Mouse (Mus musculus) spleen, postnatal 10 days (tissue): ENCODE data around the gene Castor2.

ENCODE experiments used
- DNase-seq, 2 experiments: peaks; one replicate each; pipeline ENCODE4 v3.0.0; 2021 to 2022; ENCODE audit warnings: low spot score in 2 of 2

The Castor2 gene

DNA sequence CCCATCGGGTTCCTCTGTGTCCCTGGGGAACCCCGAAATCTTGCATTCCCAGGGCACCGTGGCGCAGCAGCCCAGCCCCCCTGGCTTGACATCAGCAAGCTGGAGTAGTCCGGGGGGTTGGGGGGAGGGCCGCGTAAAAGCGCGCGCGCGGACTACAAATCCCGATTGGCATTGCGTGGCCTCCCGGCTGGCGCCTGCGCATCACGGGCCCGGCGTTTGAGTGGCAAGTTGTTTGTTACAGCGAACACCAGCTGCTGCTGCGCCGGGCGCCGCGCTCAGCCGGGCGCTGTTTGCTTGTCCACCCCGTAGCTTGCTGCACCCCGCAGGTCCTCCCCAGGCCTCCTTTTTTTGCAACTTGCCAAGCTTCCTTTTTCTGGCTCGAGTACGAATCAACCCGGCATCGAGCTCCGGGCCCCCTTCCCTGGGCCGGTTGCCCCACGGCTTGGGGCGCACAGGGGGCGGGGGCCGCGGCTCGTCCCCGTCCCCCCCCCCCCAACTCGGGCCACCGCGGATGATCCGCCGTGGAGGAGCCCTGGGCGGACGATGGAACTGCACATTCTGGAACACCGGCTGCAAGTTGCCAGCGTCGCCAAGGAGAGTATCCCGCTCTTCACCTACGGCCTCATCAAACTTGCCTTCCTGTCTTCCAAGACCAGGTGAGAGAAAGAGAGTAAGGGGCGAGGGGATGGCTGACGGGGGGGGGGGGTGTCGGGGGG, at the start of gene Castor2:
Gene Castor2 (plus strand): TSS at position 216 of the 716 bp plus-strand sequence.
- DNase-seq, result peak; percentile 46 to 85

DNA sequence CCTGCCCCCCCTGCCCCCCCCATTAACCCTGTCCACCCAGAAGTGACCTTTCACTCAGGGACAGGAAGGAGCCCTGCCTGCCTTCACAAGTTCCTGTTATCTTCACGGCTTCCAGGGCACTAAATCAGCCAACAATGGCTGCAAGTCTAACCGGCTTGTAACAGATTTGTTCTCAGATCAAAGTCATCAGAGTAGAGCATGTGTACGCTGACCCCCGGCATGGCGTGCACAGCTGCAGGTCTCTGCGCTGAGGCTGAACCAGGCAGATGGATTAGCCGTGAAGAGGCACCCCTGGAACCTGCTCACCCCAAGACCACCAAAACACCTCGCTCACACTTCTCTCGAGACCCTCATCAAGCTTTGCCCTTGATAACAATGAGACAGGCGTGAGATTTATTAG, 48.8 kb upstream of the Castor2 start:
- DNase-seq, result no peak

DNA sequence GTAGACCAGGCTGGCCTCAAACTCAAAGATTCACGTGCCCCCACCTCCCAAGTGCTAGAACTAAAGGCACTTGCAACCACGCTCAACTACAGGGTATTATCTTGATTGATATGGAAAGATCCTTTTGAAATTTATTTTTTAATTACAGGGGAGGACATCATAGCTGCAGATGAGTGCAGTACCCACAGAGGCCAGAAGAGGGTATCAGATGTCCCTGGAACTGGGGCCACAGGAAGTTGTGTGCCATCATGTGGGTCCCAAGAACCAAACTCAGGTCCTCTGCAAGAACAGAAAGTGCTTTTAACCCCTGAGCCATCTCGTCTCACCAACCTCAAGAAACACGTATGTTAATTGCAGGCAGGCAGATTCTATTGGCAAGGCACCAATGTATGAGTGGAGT, 46.9 kb upstream of the Castor2 start:
- DNase-seq, result no peak

DNA sequence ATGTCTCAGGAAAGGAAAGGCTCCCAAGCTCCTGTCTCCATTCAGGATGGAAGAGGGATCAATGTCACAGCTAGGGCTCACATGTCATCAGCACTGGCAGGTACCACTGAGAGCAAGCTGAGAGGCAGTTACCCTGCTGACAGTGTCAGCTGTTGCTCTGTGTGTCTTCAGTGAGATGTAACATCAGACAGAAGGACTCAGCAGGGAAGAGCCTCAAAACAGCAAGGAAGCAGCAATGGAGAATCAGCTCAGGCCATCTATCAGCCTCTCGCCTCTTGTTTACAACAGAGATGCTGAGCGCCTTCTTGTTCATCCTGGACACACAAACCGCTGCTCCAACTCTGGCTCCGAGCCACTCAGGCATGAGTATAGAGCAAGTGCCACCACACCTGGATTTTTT, 45.0 kb upstream of the Castor2 start:
- no peak for DNase-seq

DNA sequence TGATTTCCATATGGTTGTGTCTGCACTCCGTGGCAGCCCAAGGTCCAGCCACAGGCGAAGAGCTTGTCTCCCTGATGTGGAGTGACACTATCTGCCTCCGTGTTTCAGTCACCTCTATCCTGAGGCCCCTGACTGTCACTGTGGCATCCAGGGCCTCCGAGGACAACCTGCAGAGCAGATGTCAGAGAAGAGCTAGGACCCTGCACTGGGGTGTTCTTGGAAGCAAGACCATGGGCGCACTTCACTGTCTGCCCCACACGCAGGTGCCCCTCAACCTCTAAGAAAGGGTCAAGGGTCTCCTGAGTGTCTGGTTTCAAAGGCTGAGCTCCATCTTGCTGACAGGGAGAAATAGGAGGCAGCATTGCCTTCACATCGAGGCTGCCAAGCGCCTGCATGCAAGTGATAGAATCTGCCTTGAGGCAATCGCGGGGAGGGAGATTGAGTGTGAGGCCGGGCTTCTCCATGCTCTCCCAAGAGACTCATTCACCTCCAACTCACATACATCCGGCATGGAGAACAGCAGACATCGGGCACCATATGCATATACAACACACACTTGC, 40.6 kb upstream of the Castor2 start:
- DNase-seq, result no peak

DNA sequence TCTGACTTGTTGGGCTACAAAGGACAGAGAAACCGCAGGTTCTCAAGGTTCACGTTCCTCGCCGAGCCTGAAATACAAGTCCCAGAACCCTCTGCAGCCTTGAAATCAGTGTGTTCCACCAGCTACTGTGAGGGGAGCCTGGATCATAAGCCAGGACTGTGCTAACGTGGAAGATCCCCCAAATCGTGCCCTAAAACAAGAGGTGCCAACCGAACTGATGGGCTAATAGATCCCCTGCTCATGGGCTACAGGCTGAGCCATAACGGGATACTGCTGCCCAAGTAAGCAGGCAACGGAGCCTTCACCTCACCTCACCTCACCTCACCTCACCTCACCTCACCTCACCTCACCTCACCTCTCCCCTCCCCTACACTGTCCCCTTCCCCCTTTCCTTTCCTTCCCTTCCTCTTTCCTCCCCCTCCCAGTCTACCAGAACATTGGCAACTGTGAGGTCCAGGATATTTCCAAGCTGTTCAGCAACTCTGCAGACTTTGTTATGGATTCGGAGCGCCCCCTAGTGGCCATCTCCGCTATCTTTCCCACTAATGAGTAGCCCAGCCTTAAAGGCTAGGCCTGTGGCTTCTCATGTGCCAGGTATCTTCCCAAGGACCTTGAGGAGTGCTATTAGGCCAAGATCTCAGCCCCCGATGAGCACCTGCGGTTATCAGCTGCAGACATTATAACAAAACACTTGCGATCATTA, 36.0 kb upstream of the Castor2 start:
- DNase-seq, result peak; percentile 18 to 73

DNA sequence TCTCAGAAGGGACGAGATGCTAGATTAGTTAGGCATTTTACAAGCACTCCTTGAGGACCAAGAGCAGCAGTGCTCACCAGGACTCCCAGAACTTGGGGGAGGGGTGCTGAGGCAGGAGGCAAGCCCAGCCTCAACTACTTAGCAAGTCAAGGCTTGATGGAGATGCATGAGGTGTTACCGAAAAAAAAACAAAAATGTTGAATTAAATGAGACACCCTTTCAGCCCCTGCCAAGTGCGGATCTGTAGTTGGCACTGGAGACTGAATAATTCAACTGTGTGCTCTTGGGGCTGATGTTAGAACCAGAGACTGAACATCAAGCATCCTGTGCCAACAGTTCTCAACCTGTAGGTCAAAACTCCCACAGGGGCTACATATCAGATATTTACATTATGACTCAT, 33.2 kb upstream of the Castor2 start:
- no peak for DNase-seq

DNA sequence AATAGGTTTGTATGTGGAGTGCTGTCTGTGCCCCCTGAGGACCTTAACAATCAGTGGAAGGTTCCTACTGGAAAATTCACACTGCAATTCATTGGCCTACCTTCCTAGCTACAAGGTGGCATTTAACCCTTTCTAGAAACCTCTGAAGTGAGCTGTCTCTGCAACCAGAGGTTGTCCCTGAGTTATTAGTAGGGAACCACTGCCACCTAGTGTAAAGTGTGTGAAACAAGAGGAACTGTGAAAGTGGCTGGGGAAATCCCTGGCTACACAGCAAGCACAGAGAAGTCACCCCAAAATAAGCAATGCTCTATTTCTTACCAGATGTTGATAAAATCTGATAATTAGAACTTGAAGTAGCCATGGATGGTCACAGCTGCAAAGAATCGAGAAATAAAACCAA, 31.6 kb upstream of the Castor2 start:
- no peak for DNase-seq

DNA sequence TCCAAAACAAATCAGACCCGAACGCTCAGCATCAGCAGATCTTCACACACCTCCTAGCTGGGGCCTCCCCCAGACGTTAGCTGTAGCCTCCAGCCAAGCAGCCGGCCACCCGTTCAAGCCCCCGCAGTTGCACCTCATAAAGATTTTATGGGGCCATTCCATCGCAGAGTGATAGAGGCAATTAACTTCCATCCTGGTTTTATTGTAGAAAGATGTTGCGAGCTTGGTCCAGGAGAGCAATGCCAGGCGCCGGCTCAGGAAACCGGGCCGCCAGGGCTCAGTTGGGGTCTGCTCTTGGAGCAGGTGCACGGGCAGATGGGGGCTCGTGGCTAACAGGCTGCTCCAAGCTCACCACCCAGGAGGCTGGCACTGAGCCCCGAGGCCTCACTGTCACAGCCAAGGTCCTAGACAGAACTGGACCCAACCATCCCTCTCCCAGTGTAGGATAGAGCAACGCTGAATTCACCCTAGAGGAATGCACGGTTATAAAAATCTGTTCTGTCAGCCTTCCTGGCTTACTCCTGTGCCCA, 25.9 kb upstream of the Castor2 start:
- no peak for DNase-seq

DNA sequence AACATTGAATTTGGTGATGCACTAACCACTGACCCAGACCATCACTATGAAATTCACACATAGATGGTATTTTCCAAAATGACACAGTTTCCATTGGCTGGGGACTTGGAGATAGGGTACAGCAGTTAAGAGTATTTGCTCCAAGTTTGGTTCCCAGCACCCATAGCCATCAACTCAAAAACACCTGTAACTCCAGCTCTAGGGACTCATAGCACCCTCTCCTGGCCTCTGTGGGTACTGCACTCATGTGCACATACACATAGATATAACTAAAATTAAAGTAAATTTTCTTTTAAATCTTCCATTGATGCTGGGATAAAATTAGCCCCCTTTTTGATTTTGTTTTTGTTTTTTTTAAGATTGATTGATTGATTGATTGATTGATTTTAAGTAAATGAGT, 25.1 kb upstream of the Castor2 start:
- DNase-seq, result no peak

DNA sequence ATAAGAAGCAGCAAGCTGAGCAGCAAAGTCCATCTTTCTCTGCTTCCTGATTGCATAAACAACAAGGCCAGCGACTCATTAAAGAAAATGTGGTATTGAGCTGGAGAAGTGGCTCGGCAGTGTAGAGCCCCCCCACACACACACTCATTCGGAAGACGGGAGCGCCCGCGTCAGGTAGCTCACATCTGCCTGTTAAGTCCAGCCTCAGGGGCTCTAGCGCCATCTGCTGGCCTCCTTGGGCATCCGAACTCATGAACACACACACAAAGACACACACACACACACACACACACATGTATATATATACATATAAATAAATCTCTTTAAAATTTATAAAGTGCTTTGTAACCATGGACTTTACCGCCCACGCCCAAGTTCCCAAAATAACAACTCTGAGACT, 23.3 kb upstream of the Castor2 start:
- no peak for DNase-seq

DNA sequence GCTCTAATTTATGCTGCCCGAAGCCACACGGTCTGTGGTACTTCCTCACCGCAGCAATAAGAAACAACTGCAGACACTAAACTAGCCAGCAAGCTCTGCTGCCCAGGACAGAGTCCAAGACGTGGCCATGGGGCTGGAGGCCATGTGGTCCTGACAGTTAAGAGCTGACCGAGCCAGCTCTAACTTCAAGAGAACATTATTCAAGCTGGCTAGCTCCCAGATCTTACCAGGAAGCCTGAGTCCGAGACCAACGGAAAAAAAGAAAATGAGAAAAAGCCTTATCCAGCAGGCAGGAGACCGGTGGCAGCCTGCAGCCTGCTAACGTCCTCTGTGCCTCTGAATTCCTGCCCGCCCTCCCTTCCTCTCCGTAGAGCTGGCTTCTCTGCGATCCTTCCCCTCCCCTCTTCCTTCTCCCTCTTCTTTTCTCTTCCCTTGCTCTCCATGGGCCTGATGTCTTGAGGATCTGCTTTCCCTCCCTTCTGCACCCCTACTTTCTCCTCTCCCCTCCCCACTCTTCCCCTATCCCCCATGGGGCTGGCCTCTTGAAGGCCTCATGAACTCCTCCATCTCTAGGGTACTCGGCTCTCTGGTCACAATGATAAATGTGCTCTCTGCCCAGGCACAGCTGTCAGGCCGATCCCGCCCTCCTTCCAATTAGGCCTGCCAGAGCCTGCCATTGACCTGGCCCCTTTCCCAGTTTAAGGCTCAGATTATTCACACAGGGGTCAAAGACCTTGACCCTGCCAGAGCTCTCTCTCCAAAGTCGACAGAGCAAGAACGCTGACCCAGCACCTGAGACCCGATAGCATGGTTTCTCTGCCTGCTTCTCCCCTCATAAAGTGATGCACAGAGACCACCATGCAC, 18.6 kb upstream of the Castor2 start:
- DNase-seq, result no peak

DNA sequence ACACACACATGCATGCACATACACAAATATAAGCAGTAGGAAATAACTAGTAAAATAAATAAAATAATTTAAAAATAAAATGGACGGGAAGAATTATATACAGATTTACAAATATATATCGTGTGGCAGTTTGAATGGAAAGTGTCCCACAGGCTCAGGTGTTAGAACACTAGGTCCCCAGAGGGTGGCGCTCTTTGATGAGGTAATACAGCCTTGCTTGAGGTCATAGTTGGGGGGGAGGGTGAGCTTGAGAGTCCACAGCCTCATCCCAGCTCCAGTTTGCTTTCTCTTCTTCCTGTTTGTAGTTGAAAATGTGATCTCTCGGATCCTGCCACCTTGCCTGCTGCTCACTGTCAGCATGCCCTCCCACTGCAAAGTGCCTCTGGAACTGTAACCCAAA, 14.3 kb upstream of the Castor2 start:
- DNase-seq, result no peak

DNA sequence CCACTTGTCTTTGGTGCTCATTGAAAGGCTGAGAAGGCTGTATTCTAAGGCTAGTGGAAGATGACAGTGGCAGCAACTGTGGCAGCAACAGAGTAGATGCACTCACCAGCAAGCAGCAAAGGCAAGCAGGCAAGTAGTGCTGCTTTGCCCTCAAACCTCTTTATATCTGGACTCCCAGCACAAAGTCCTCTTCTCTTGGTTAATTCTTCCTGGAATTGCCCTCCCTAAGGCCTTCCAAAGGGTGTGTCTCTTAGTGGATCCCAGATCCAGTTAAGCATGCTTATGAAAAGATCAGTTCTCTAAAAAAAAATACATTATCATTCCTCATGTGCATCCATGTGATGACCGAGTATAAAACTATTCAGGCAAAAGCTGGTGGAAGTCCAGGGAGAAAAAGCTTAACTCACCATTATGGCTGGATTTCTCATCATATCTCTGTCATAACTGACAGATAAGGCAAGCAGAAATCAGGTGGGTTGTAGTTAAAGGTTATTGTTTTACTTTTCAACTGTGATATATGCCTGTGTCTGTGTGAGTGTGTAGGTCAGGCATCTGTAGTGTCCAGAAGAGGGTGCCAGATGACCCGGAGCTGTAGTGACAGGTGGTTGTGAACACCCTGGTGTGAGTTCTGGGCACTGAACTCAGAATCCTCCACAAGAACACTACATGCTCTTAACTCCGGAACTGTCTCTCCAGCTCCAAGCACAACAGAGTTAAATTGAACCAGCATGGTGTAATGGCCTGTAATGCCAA, 13.4 kb upstream of the Castor2 start:
- DNase-seq, result no peak

DNA sequence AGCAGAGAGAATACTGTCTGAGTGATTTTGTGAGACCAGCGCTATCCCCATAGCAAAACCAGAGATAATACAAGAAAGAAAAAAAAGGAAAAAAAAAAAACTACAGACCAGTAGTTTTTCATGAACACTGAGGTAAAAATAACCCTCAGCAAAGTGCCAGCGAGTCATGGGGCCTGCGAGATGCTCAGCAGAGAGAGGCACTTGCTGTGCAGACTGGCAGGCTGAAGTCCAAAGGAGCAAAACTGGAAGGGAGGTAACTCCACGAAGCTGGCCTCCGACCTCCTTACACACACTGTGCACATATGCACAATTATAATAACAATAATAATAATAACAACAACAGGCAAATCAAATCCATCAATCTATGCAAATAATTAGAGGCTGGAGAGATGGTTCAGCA, 12.3 kb upstream of the Castor2 start:
- DNase-seq, result no peak

DNA sequence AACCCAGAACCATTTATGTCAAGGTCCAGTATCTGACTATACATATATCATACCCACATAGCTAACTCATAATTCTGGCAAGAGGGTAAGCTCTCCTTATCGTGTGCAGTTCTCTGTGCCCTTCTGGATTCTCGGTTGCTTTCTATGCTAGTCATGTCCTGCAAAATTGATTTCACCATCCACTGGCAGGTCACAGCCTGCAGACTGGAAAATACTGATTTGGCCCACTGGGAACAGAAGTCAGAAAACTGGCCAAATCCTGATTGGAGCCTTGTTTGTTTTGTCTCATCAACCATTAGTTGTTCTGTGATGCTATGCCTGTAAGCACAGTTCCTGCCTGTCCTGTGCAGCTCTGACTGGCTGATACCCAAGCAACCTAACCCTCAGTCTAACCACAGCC, 3.7 kb upstream of the Castor2 start:
- no peak for DNase-seq

DNA sequence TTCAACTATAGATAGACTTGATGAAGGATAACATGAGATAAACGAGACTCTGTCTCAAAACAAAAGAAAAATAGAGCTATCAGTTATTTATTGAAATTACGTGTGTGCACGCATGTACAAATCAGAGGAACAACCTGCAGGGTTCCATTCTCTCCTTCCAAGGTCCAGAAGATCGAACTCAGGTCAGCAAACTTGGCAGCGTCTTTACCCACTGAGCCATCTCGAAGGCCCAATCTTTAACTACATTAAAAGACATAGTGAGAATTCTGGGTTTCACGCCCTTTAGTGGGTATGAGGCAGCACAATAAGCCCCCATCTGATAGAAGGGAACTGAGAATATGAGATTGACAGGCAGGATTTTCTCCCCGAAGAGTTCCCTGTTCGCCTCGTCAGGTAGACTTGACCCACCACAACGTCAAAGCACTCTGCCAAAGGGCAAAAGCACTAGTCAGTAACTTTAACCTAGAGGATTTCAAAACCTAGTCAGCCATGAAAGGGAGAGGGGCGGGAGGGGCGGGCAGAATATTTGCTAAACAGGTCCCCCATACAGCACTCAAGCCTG, 1.1 kb upstream of the Castor2 start:
- no peak for DNase-seq

DNA sequence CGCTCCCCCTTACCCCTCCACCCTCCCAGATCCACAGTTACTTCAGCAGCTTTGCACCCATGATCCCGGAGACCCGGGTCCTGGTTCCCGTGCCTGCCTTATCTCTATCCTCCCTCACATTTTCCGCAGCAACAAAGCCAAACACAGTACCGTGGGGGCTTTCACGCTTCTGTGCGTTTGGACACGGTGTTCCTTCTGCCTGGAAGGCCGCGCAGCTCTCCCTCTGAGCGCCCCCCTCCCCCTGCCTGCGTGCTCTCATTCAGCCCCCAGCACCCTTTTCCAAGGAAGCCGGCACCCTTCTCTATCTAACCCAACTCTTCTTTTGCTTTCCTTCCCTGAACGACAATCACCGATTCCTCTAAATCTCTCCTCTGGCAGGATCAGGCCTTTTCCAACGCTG, 535 bp upstream of the Castor2 start:
- DNase-seq, result peak in 1 of 2 experiments; percentile 21

DNA sequence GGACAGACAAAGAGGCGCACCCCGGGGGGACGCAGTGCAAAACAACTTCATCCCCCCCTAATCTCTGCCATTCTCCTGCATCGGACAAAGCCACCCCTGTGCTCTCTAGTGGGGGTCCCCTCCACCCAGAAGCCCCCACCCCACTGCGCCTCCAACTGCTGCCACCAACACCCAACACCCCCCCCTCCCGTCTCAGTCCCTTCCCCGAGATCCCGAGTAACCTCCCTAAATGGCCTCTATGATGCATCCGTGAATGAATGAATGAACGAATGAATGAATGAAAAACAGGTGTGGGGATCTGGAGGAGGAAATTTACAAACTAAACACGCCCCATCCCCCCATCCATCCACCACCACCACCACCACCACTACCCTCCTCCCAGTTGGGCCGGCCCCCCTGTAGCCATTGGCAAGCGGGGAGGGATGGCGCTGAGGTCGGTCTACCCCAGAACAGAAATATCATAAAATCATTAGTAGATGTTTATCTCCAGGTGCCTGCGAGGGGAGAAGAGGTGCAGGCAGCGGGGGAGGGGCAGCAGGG, 791 bp downstream of the Castor2 start:
- DNase-seq, result no peak

DNA sequence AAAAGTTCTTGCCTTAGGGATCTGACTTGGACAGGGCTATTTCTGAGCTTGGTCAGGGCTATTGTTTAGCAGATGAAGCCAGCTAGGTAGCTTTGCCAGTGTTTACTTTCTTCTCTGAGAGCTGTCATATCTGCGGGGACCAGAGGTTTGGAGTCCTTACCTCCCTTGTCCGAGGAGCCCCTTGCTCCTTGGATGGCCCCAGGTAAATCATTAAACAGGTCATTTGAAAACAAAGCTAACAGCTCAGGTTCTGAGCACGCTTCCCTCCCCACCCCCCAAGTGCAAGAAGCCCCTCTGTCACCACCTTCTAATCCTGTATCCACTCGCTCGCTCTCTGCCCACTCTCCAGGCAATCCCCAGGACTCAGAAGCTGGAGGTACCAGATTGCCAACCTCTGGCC, 1.8 kb downstream of the Castor2 start:
- DNase-seq, result no peak

DNA sequence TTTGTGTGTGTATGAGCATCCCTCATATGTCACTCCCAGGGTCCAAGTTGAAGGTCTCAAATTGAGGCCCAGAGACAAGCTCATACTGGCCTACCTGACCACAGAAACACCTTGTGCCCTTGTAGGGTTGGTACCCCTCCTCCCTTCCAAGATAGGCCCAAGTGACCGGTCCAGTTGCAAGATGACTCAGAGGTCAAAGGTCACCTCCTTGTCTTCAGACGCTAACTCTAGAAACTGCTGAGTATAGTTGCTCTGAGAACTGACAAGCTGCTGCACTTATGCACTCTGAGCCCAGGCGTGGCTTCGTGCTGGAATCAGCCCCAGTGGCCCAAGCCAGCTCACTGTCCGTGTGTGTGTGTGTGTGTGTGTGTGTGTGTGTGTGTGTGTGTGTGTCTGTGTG, 2.4 kb downstream of the Castor2 start:
- DNase-seq, result no peak
